ENCODE assay signal across 48 mouse cellular contexts in genomic region chr16:58826732-58827319, GRCm38 (mm10). TPM values are rescaled to one million over a fixed set of nuclear protein-coding genes. Genes with fewer than 3 reads are reported as not detected.
"Had no signal": no experiment of that assay in that cellular context is flagged by ENCODE, and none has a peak within 500 bp of the region (broad histone marks: within the 10 kb centered on the region; RNA-seq: fewer than 3 reads in every experiment).

TSS of gene Olfr175-ps1 (minus strand) at chr16:58826782.

- H3K4me2 ChIP-seq: limb, embryonic 12.5 days; limb, embryonic 13.5 days; limb, embryonic 15.5 days; liver, embryonic 11.5 days; liver, embryonic 12.5 days; liver, embryonic 13.5 days; liver, embryonic 15.5 days; lung, embryonic 14.5 days; lung, embryonic 15.5 days; midbrain, embryonic 11.5 days; midbrain, embryonic 12.5 days; midbrain, embryonic 13.5 days; midbrain, embryonic 15.5 days; neural tube, embryonic 12.5 days had no signal

- H3K9ac ChIP-seq: limb, embryonic 12.5 days; limb, embryonic 13.5 days; limb, embryonic 15.5 days; liver, embryonic 12.5 days; liver, embryonic 13.5 days; liver, embryonic 14.5 days; liver, embryonic 15.5 days; liver, postnatal 0 days; lung, embryonic 14.5 days; lung, embryonic 15.5 days; midbrain, embryonic 12.5 days; midbrain, embryonic 13.5 days; midbrain, embryonic 15.5 days; neural tube, embryonic 12.5 days had no signal

- H3K27ac ChIP-seq: left cerebral cortex, adult 2 months; limb, embryonic 10.5 days; limb, embryonic 12.5 days; limb, embryonic 13.5 days; limb, embryonic 15.5 days; liver, embryonic 12.5 days; liver, embryonic 13.5 days; liver, embryonic 14.5 days; liver, embryonic 15.5 days; lung, embryonic 15.5 days; macrophage; midbrain, embryonic 10.5 days; midbrain, embryonic 12.5 days; midbrain, embryonic 13.5 days; midbrain, embryonic 15.5 days; neural tube, embryonic 12.5 days had no signal

- H3K27me3 ChIP-seq: limb, embryonic 12.5 days; limb, embryonic 13.5 days; limb, embryonic 15.5 days; liver, embryonic 12.5 days; liver, embryonic 13.5 days; liver, embryonic 15.5 days; lung, embryonic 15.5 days; megakaryocyte, embryonic 14.5 days; midbrain, embryonic 12.5 days; midbrain, embryonic 13.5 days; midbrain, embryonic 15.5 days; neural tube, embryonic 12.5 days had no signal

- ATAC-seq: liver, embryonic 12.5 days; liver, postnatal 0 days; lung, postnatal 0 days; midbrain, embryonic 13.5 days; midbrain, embryonic 15.5 days; midbrain, embryonic 16.5 days had no signal

- H3K9me3 ChIP-seq: limb, embryonic 10.5 days; limb, embryonic 13.5 days; limb, embryonic 15.5 days; liver, embryonic 12.5 days; liver, embryonic 13.5 days; liver, embryonic 15.5 days; lung, embryonic 15.5 days; megakaryocyte, embryonic 14.5 days; midbrain, embryonic 12.5 days; midbrain, embryonic 13.5 days; midbrain, embryonic 15.5 days; neural tube, embryonic 12.5 days had no signal

- DNase-seq: left cerebral cortex, postnatal 4 days; liver; liver, embryonic 13.5 days; liver, postnatal 0 days; lung, adult 18-20 months; lung, adult 2 months; lung, embryonic 14.5 days; lung, postnatal 10 days; lung, postnatal 14 days; lung, postnatal 36 days; lung, postnatal 4 days; midbrain, embryonic 14.5 days had no signal

- H3K4me3 ChIP-seq: left cerebral cortex, adult 2 months; limb, embryonic 10.5 days; limb, embryonic 12.5 days; limb, embryonic 13.5 days; limb, embryonic 15.5 days; liver, embryonic 12.5 days; liver, embryonic 13.5 days; liver, embryonic 15.5 days; lung, embryonic 15.5 days; megakaryocyte, embryonic 14.5 days; midbrain, embryonic 10.5 days; midbrain, embryonic 12.5 days; midbrain, embryonic 13.5 days; midbrain, embryonic 15.5 days; myocyte; neural tube, embryonic 12.5 days had no signal

- H3K36me3 ChIP-seq: limb, embryonic 10.5 days; limb, embryonic 12.5 days; limb, embryonic 13.5 days; limb, embryonic 15.5 days; liver, embryonic 12.5 days; liver, embryonic 13.5 days; liver, embryonic 15.5 days; lung, embryonic 15.5 days; midbrain, embryonic 10.5 days; midbrain, embryonic 12.5 days; midbrain, embryonic 13.5 days; midbrain, embryonic 15.5 days; neural tube, embryonic 12.5 days had no signal

- H3K4me1 ChIP-seq: limb, embryonic 10.5 days; limb, embryonic 12.5 days; limb, embryonic 13.5 days; limb, embryonic 15.5 days; liver, embryonic 12.5 days; liver, embryonic 13.5 days; liver, embryonic 15.5 days; lung, embryonic 15.5 days; megakaryocyte, embryonic 14.5 days; midbrain, embryonic 10.5 days; midbrain, embryonic 12.5 days; midbrain, embryonic 13.5 days; midbrain, embryonic 15.5 days; neural tube, embryonic 12.5 days had no signal

RNA-seq across cellular contexts. Expression of gene Olfr175-ps1, which starts in this region (rescaled TPM):
- total RNA-seq: left cerebral cortex, adult 2 months; left cerebral cortex, adult 8-10 months; left cerebral cortex, postnatal 10 days; left cerebral cortex, postnatal 14 days; left cerebral cortex, postnatal 25 days; left cerebral cortex, postnatal 36 days; left cerebral cortex, postnatal 4 days; liver, adult 2 months; megakaryocyte progenitor cell, adult 5-6 weeks; megakaryocyte, adult 5-6 weeks; megakaryocyte-erythroid progenitor cell, adult 5-6 weeks; midbrain, postnatal 0 days; monocyte, adult 5-6 weeks had no signal
- polyA plus RNA-seq: limb, embryonic 10.5 days; limb, embryonic 11.5 days; limb, embryonic 12.5 days; limb, embryonic 13.5 days; limb, embryonic 14.5 days; limb, embryonic 15.5 days; liver, adult 2 months; liver, embryonic 11.5 days; liver, embryonic 12.5 days; liver, embryonic 13.5 days; liver, embryonic 14.5 days; liver, embryonic 15.5 days; liver, embryonic 16.5 days; liver, postnatal 0 days; lung, adult 2 months; lung, embryonic 14.5 days; lung, embryonic 15.5 days; lung, embryonic 16.5 days; lung, postnatal 0 days; macrophage; midbrain, embryonic 10.5 days; midbrain, embryonic 11.5 days; midbrain, embryonic 12.5 days; midbrain, embryonic 13.5 days; midbrain, embryonic 14.5 days; midbrain, embryonic 15.5 days; midbrain, embryonic 16.5 days; midbrain, postnatal 0 days; myocyte; neural tube, embryonic 12.5 days had no signal
